Mouse (Mus musculus) lung, postnatal 25 days (tissue): ENCODE data around the gene Kif26a.

ENCODE experiments used
- DNase-seq: peaks from one replicate; pipeline ENCODE4 v3.0.0; 2022; ENCODE audit warnings: low spot score

Gene Kif26a

GRCm38 (mm10) chr12:112164840-112165219 lies 18.8 kb downstream of the Kif26a start:
- DNase-seq, result no peak

GRCm38 (mm10) chr12:112169240-112169639 lies 23.2 kb downstream of the Kif26a start:
- peak; percentile 70 for DNase-seq

GRCm38 (mm10) chr12:112170671-112171574 lies 24.9 kb downstream of the Kif26a start:
- no peak for DNase-seq

GRCm38 (mm10) chr12:112171657-112172056 lies 25.6 kb downstream of the Kif26a start:
- DNase-seq, result no peak

GRCm38 (mm10) chr12:112172214-112172613 lies 26.2 kb downstream of the Kif26a start:
- DNase-seq, result no peak

GRCm38 (mm10) chr12:112177679-112178078 lies 31.7 kb downstream of the Kif26a start:
- no peak for DNase-seq

- DNase-seq, result no peak
Measured at GRCm38 (mm10) chr12:112179687-112180086, 33.7 kb downstream of the Kif26a start.

- DNase-seq, result no peak
Measured at GRCm38 (mm10) chr12:112181921-112182608, 36.1 kb downstream of the Kif26a start.

- DNase-seq, result no peak
Measured at GRCm38 (mm10) chr12:112182609-112182955, 36.6 kb downstream of the Kif26a start.

- peak; percentile 42 for DNase-seq
Measured at GRCm38 (mm10) chr12:112183675-112184074, 37.7 kb downstream of the Kif26a start.

- DNase-seq, result peak; percentile 83
Measured at GRCm38 (mm10) chr12:112184390-112184789, 38.4 kb downstream of the Kif26a start.

- no peak for DNase-seq
Measured at GRCm38 (mm10) chr12:112186899-112187298, 40.9 kb downstream of the Kif26a start.

- no peak for DNase-seq
Measured at GRCm38 (mm10) chr12:112191753-112192152, 45.7 kb downstream of the Kif26a start.

- DNase-seq, result no peak
Measured at GRCm38 (mm10) chr12:112195019-112195418, 49.0 kb downstream of the Kif26a start.

GRCm38 (mm10) chr12:112196562-112196961 lies 50.6 kb downstream of the Kif26a start:
- DNase-seq, result no peak

GRCm38 (mm10) chr12:112199363-112199762 lies 53.4 kb downstream of the Kif26a start:
- no peak for DNase-seq

GRCm38 (mm10) chr12:112200045-112200444 lies 54.0 kb downstream of the Kif26a start:
- DNase-seq, result no peak

GRCm38 (mm10) chr12:112207163-112207562 lies 61.2 kb downstream of the Kif26a start:
- DNase-seq, result no peak

- no peak for DNase-seq
Measured at GRCm38 (mm10) chr12:112207734-112208133, 61.7 kb downstream of the Kif26a start.

- no peak for DNase-seq
Measured at GRCm38 (mm10) chr12:112210622-112211021, 64.6 kb downstream of the Kif26a start.

- DNase-seq, result no peak
Measured at GRCm38 (mm10) chr12:112214441-112214857, 68.4 kb downstream of the Kif26a start.

- DNase-seq, result no peak
Measured at GRCm38 (mm10) chr12:112215545-112215944, 69.5 kb downstream of the Kif26a start.

GRCm38 (mm10) chr12:112217021-112217420 lies 71.0 kb downstream of the Kif26a start:
- no peak for DNase-seq
